Mouse (Mus musculus) urinary bladder, postnatal 25 days (tissue): Measurements from ENCODE around the gene Pbx1.

Source experiments
- DNase-seq: peaks from one replicate; pipeline ENCODE4 v3.0.0; 2022; ENCODE audit warnings: low spot score

Pbx1 gene

GRCm38 (mm10) chr1:168299928-168300365, 132.1 kb downstream of the Pbx1 start:
- DNase-seq, result no peak

DNA sequence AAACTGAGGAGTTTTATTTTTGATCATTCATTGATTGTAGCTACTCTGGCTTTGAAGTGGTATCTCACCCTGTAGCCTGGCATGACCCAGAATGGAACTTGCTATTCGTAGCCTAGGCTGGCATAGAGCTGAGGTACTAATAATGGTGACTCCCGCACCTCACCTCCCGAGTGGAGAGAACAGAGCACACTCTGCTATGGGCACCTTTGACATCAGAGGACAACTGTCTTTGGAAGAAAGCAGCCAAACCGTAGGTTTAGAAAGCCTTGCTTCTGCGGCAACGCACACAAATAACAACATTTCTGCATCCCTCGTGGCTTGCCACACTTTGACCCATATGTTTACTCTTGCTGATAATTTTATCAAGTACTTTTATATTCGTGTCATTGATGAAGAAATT, 132.9 kb downstream of the Pbx1 start:
- DNase-seq, result no peak

- DNase-seq, result no peak
Observed at GRCm38 (mm10) chr1:168296290-168296689, 135.8 kb downstream of the Pbx1 start.

GRCm38 (mm10) chr1:168295782-168296181, 136.3 kb downstream of the Pbx1 start:
- DNase-seq, result no peak

DNA sequence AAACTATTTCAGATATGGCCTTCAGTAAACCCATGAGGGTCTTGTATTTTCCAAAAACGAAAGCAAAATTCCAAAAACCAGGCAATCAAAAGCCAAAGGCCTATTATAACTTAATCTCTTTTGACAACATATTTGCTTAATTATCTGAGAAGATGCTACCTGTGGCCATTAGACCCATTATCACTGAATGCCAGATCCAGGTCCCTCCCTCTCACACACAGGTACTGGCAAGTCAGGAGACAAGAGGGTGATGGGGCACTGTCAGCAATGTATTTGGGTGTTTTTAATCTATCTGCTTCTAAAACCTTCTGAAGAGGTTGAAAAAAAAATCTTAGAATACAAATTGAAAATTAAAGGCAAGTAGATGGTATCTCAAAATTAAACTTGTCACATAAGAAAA, 138.4 kb downstream of the Pbx1 start:
- no peak for DNase-seq

DNA sequence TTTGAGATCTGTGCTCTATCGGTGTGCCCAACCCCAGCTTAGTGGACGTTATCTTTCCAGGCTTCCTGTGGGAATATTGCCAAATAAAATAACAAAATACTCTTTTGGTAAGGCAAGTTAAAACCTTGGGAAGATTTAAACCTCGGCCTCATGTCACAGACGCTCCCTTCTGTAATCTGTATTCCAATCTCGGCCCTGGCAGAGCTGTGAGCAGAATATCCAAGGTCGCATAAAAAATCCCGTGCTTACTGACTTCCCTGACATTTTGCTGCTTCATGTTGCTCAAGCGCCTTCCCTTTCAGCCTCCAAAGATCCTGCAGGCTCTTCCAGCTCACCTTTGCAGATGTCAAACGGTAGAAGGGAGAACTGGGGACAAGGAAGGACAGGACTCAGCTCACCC, 140.0 kb downstream of the Pbx1 start:
- DNase-seq, result no peak

DNA sequence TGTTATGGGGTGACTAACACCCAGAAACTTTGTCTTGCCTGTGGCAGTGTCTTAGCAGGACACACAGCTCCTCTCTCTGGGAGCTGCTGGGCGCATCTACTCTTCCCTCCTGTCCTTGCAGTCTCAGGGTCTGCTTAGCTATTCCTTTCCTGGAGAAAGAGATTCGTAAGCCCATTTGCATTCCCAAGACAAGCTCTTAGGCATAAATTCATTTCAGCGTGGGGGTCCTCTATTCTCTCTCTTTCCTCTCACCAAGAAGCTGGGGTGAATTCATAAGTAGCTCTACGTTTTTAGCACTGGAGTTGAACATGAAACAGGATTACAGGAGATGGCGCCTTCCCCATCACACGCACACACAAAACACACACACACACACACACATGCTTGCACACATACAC, 140.4 kb downstream of the Pbx1 start:
- no peak for DNase-seq

DNA sequence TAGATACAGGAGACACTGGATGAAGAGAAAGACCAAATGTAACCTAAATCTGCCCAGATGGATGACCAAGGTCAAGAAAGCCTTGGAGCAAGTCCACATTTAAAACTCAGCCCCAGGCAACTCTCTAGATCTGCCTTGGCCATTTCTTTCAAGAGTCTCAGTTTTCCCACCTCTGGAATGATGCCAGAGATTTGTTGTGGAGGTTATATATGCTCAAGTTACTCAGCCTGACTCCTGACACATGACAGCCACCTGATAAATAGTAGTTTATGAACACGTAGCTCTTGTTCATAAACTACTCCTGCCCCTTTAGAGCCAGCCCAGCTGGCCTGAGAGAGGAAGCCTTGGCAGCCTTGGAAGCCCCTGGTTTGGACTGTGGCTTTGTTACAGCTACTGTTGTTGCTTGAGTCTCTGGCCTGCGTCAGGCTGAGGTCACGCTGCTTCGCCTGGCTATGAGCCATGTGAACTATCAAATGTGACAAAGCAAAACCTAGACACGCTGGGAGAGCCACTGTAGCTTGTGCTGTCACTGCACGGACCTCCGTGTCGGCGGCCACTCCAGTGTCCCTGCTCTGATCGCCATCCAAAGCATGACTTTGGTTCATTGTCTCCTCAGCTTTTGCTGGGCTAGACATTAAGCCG, 140.9 kb downstream of the Pbx1 start:
- no peak for DNase-seq

DNA sequence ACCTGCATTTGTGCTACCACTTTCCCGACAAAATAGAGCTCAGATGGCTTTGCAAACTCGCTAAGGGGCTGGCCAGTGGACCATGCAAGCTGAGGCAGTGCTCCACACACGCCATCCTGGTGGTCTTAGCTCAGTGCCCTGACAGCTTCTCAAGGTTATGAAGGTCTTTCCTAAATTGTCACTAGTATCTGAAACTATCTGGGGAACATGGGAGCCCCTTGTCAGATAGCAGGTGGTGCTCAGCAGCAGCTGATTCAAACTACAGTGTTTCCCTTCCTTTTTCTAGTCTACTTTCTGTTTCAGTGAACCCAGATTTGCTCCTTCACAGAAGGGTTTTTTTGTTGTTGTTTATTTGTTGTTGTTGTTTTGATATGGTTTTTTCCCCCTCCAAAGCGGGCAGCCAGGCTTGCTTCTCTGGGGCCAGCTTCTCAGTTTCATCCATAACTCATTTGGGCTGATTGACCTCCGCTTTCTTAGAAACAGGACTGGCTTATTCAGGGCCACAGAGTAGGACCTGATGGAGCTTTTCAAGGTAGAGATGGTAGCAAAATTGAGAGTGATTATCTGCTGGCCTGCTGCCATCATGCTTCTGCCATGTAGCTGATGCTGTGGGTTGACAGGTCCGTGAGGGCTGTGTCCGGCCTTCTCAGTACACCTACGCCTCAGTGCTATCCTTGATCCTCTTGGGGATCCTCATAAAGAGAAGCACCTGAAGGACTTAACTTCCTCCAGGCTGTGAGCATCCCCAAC, 141.7 kb downstream of the Pbx1 start:
- no peak for DNase-seq

- DNase-seq, result no peak
Observed at GRCm38 (mm10) chr1:168288891-168289545, 143.1 kb downstream of the Pbx1 start.

DNA sequence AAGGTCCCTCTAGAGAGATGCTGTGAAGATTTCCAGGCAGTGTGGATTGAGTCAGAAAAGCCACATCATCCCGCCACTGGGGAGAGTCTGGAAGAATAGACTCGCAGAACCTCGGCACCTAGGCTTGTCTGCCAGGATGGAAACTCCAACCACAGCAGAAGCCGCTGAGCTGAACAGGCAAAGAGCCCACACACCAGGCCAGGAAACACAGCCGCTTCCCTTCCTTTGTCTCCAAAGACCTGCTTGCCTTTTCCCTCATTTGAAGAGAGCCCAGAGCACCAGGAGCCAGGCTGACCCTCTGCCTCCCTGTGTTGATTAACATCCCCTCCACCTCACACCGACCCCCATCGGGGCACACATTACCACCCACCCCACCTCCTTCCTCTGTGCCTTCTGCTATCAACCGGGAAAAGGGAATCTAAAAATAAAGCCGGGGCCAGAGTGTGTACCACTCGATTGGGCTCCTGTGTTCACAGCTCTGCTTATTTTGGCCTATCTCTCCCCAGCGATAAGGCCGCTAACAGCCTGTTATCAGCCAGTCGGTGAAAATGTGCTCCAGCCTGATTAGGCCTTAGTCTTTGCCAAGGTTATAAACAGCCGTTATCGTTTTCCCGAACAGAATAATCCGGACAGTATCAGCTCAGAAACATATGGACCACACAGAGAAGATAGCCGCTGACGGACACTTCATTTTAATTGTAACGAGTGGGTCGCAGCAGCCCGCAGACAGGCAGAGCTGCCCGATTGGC, 144.1 kb downstream of the Pbx1 start:
- DNase-seq, result no peak

DNA sequence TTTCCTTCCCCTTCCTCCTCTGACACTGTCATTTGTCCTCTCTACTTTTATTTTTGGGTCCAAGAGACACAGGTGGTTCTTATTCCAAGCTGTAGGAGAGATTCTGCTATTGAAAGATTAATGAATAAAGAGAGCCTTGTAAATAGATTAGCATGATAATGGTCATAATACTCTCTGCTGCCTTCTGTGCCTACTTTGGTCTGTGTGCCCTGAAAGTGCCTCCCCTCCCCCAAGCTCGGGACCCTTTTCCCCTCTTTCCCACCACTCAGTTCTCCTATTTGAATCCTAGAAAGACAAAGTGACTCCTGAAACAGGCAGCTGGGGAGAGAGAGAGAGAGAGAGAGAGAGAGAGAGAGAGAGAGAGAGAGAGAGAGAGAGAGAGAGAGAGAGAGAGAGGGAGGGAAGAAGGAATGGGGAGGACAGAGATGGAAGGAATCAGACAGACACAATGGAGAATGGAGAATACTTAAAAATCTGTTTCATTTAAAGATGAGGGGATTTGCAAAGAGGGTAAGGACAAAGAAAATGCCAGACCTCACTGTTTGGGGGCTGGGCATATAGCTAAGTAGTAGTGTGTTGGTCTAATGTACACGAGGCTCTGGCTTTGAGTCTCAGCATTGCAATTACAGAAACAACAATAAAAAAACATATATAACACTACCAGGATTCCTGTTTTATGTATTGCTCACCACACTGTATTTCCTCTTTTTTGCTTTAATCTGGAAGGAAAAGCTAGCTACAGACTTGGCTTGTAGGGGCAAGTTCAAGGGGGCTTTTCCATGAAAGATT, 145.0 kb downstream of the Pbx1 start:
- DNase-seq, result no peak

DNA sequence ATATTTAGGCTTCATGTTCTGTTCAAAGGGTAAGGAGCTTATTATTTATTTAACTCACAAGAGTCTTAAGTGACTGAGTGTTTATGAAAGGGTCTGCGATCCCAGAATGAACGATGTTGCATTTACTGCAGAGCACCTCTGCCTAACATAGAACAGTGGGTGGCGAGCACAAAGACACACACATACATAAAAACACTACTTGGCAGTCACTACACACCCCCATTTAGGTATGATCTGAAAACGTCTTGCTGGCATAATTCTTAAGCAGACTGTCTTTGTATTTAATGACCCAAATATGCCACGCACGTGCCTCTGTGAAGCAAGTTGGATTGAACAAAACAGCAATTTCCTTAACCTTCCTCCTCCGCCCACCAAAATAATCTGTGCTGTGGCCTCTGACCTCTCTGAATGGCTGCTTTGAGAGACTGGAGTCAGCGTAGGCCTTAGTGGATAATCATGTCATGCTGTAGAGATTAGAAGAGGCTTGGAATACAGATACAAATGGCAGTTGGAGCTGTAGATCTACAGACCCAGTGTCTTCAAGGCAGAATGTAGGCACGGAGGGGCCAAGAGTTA, 147.4 kb downstream of the Pbx1 start:
- no peak for DNase-seq

DNA sequence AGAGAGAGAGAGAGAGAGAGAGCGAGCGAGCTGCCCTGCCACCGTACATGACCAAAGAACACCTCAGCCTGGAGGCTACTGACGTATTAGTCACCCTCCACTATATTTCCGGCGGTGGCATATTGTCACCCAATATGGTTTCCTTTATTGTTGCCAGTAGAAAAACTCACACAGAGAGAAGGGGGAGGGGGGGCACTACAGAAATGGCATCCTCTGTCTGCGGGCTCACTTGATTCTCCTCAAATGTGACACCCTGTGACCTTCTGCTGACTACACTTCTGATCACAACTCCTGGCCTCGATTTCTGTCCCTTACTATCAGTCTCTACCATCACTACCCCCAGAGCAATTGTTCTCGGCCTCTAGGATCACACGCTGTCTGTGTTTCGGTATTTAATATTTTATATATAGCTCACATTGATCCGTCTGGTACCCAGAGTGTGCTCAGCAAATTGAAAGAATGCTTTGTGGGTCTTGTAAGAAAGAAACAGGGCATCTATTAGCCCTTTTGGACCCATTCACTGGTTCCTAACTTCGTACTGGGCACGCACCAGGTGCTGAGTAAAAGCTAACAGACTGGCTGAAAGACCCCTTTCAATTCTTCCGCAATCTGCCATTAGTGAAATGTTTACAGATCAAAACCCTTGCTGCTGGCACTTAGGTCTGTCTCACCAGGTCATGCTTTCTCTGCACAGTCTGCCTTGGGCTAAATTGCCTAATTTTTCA, 148.1 kb downstream of the Pbx1 start:
- DNase-seq, result no peak

DNA sequence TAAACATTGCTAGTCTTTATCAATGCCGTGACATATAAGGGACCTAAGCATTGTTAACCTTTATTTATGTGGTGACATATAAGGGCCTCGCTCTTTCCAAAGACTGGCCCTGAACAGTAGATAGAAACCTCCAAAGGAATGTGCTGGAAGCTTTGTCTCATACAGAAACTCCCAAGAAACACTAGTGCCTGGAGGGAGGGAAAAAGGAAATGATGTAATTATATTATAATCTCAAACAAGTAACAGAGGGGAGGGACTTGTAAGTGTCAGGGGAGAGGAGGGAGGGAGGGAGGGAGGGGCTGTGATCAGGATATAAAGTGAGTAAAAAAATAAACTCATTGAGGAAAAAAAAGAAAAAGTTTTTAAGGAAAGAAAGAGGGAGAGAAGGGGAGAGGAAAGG, 148.6 kb downstream of the Pbx1 start:
- DNase-seq, result no peak

DNA sequence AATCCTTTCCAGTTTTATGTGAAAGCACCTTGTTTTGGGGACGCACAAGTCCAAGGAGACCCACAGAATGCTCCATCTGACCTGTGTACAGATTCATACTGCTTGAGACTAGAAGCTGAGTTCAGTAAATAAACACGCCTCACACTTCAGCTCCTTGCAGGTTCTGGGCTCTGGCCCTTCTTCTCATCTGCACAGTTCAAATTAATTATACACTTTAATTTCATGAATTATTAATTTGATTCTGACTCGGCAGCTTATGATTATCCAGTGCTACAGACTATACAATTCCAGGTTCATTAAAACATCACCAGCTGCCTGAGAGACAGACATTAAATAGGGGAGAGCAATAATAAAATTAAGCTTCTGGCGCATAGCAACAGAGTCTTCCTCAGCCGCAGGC, 156.4 kb downstream of the Pbx1 start:
- no peak for DNase-seq

DNA sequence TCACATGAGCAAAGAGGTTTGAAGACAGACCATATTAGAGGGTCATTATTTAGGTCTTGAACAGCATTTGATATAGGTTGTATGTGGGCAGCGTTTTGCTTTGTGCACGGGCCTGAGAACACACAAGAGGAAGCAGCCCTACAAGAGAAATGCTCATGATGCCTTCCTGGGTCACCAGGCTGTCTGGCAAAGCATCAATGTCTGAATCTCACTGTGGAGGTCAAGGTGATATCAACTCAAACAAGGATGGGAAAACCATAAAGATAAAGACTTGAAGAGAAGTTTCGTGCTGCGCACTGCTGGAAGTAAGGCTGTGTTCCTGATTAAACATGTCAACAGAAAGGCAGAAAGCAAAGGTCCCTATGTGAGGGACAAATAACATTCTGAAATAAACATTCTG, 157.8 kb downstream of the Pbx1 start:
- no peak for DNase-seq

GRCm38 (mm10) chr1:168272091-168272490, 160.0 kb downstream of the Pbx1 start:
- DNase-seq, result no peak

DNA sequence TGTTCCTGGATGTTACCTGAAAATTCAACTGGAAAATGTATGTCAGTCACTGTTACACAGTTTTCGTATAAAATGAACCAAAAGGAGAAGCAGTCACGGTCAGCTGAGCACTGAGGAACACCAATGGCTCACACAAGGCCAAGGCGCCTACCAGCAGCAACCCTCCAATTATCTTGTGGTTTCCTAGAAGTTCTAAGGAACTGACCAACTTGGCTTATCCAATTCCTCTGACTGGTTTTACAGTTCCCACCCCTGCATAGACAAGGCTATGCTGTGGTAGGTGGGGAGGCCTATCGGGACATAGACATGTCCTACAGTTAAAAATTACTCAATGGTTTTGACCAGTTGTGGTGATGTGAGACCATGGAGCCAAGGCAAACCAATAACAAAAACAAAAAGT, 160.9 kb downstream of the Pbx1 start:
- DNase-seq, result no peak

GRCm38 (mm10) chr1:168268751-168269623, 163.1 kb downstream of the Pbx1 start:
- no peak for DNase-seq
